Mouse (Mus musculus) monocyte, adult 2 months (primary cell): ENCODE measurements around the gene Xiap.
"Not testable (repeated sequence)": the region's sequence is repeated elsewhere in the genome, so short reads cannot be mapped to it uniquely, and the experiment has no call there.

ENCODE experiments used
- DNase-seq, 2 experiments: peaks; one replicate each; pipeline ENCODE4 v3.0.0; 2022; ENCODE audit warnings: low spot score in 2 of 2, low read depth in 1 of 2

The Xiap gene

DNA sequence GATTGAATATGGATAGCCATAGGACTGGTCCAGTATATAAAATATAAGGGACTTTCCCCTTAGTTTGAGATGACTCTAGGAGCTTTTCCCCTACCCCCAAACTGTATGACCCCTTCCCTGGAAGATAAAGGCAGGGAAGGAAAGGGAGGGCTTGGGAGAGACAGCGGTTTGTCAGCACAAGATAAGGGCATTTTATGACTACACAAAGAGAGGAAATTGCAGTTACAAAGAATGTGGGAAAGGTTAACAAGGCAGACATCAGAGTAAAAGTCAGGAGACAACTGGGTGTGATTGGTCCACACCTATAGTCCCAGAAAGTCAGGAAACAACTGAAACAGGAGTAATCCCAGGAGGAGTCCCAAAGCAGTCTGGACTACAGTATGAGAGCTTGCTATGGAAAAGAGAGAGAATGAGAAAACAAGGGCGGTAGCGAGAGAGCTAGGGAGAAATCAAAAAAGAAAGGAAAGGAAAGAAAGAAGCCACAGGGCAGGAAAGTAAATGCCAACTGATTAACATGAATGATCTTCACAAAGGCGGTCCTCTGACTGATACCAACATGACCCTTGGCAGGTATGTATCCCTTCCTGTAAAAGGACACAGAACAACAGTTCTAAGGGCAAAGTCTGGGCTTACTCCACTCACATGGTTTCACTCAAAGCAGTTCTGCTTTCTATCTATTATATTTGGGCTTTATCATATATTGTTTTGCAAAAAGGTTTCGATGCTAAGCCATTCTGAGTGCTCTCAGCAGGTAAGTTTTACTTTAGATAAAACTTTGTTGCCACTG, at the start of gene Xiap:
Gene Xiap, plus strand, starts transcription at position 398 of the 787 bp plus-strand sequence.
- DNase-seq, result no peak

DNA sequence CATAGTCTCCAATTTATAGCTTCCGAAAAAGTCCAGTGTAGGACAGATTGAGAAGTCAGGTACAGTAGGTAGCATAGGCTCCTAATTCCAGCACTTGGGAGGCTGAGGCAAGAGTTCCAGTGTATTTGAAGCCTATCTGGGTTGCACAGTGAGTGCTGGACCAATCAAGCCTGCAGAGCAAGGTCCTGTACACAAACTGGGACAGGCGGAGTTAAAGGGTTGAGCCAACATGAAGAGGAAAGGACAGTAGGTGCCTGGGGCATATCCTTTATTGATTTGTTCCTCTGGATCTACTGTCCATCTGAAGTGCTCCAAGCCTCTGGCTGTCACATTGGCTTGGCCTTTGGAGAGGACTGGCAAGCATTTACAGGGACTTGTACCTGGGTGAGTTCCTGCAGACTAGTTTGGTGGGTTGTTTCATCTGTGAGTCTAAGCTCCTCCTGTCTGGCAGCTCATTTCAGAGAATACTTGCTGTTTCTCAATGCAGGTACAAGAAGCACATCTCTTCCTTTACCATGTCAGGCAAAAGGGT, 46.7 kb upstream of the Xiap start:
- no peak for DNase-seq

DNA sequence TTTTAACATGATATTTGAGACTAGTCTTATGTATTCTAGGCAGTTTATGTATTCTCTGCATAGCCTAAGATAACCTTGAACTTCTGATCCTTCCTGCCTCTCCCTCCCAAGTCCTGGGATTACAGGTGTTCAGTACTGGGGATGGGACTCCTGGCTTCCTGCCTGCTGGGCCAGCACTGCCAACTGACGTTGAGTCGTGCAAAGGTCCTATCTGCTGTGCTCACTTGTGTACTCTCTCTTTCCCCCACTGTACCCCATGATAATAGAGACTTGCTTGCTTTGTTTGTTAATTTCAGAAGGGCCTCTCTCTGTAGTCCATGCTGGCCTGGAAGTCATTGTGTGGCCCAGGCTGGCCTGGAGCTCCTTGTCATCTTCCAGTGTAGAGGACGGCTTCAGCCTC, 45.7 kb upstream of the Xiap start:
- DNase-seq, result no peak

DNA sequence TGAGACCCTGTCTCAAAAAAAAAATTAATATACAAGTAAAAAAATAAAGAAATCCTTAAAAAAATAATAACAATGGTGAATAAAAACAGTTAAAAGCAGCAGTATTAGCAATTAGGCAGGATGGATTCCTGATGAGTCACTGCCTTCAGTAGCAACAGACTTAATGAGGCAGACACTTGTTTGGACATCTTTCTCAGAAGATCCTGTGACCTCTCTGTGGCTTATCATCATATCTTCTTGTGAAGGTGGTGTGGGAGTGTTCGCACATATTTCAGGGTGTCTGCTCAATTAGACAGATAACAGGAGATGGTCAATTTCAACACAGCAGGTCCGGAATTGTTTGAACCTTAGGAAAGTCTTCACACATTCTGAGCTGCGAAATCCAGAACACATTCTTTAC, 45.0 kb upstream of the Xiap start:
- DNase-seq, result no peak

DNA sequence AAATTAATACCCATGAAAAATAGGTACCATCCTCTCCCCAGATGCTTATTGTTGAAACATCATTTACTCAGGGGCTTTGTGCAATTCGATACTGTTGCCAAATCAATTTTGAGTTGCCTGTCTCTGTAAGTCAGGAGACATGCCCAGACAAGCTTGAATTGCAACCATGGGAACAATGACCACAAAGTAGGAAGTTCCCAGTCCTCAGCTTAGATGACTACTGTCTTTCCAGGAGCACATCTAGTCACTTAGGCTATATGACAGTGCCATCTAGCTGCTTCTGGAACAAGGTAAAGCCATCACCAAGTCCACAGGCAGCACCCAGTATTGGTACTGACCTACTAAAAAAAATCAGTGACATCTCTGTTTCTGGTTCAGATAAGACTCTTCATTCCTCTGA, 41.4 kb upstream of the Xiap start:
- peak in 1 of 2 experiments; percentile 1 for DNase-seq

DNA sequence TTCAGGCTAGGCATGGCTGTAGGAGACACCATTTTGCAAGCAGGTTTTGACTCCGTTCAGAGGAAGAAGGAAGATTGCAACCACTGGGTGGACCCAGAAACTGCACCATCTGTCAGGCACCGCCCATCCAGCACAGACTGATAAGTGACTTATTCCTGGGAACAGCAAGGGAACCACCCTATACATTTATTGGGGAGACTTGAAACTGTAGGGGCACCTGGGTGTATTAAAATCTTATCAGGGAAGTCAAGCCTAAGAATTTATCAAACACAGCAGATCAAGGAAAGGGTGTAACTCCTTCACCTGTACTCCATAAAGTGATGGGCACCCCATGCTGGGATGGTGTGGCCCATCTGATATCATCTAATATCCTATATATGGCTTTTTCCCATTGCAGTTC, 40.0 kb upstream of the Xiap start:
- no peak for DNase-seq

DNA sequence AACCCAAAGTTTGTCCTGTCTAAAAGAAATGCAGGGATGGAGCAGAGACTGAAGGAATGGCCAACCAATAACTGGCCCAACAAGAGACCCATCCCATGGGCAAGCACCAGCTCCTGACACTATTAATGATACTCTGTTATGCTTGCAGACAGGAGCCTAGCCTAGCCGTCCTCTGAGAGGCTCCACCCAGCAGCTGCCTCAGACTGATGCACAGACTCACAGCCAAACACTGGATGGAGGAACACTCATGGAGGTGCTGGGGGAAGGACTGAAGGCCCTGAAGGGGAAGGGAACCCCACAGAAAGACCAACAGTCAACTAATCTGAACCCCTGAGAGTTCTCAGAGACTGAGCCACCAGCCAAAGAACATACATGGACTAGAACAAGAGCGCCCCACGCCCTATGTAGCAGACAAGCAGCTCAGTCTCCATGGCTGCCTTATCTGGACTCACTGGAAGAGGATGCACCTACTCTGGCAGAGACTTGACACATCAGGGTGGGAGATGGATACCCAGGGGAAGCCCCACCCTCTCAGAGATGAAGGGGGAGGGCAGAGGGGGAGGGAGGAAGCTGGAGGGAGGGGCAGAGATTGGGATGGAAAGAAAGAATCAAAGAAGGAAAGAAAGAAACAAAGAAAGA, 33.6 kb upstream of the Xiap start:
- not testable (repeated sequence) for DNase-seq

DNA sequence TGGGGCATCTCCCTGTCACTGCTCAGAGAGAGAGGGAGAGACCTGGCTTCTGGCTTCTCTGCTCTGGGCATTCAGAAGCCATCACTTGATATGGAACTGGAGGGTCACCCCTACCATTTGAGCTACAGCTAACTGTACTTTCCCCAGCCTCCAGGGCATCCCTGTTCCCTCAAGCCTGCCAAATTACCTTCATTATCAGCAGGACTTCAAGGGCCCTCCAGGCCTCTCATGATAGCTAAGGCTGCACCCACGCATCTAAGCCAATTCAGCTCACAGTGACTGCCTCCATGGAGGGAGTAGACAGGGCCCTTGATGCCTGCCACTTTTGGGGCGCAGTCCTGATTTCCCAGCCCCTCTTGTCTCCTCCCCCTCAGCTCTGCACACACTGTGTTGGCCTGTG, 32.5 kb upstream of the Xiap start:
- DNase-seq, result not testable (repeated sequence)

DNA sequence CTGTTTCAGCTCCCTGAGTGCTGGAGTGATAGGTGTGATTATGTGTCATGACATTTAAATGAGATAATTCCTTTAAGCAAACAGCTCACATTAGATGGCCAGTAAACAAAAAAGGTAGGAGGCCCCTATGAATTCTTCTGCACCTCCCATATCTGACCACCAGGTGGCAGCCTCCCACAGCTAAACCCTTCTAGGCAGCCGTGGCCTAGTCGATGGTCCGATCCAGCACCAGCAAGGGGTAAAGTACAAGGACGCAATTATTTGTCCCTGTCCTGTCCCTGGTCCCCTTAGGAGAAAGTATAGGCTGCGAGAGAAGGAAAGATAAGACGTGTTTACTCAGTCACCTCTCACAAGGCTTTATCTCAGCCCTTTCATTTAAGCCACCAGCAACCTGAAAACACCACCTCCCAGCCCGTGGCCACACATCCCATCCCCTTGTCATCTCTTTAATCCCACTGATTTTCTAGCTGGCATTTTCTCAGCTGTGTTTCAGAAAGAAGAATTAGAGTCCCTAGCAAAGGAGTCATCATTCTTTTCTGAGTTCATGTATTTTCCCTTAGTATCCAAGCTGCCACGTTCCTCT, 26.3 kb upstream of the Xiap start:
- peak; percentile 19 to 52 for DNase-seq

DNA sequence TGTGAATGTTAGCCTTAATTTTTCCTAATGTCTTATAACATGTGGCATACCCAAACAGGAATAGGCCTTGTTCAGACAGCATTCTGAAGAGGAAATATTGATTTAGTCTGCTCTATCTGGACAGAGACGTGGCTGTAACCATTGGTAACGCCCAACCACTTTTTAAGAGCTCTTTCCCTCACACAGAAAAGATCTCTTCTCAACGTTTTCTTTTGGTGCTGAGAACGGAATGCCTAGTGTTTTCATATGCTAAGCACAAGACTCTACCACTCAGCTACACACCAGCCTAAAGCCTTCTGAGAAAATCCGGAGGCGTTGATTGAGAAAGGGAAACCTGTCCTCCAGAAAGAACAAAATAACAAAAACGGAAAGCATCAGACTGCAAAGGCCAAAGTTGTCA, 25.6 kb upstream of the Xiap start:
- no peak for DNase-seq

DNA sequence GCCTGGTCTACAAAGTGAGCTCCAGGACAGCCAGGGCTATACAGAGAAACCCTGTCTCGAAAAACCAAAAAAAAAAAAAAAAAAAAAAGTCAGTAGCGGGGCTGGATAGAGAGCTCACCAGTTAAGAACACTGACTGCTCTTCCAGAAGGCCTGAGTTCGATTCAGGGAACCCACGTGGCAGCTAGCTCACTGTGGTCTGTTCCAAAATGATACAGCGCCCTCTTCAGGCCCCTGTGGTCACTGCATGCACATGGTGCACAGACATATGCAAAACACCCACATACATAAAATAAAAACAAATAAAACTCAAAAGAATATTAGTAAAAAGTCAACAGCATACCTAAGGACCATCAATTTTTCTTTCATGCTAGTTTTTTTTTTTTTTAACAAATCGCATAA, 20.0 kb upstream of the Xiap start:
- DNase-seq, result no peak

DNA sequence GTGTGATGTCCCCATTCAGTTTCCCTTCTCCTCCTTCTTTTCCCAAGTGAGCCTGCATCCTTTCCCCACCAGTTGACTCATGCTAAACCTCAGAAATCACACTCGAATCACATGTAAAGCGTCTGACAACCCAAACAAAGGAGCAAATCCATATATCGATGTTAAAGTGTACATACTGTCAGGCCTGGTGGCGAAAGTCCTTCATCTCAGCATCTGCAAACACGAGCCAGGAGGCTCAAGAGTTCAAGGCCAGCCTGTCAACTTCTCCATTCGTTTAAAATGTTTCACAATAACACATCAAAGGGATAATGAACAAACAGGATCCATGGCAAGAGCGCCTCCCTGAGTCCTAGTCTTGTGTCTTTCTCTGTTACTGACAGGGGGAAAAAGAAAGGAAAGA, 14.5 kb upstream of the Xiap start:
- no peak for DNase-seq

DNA sequence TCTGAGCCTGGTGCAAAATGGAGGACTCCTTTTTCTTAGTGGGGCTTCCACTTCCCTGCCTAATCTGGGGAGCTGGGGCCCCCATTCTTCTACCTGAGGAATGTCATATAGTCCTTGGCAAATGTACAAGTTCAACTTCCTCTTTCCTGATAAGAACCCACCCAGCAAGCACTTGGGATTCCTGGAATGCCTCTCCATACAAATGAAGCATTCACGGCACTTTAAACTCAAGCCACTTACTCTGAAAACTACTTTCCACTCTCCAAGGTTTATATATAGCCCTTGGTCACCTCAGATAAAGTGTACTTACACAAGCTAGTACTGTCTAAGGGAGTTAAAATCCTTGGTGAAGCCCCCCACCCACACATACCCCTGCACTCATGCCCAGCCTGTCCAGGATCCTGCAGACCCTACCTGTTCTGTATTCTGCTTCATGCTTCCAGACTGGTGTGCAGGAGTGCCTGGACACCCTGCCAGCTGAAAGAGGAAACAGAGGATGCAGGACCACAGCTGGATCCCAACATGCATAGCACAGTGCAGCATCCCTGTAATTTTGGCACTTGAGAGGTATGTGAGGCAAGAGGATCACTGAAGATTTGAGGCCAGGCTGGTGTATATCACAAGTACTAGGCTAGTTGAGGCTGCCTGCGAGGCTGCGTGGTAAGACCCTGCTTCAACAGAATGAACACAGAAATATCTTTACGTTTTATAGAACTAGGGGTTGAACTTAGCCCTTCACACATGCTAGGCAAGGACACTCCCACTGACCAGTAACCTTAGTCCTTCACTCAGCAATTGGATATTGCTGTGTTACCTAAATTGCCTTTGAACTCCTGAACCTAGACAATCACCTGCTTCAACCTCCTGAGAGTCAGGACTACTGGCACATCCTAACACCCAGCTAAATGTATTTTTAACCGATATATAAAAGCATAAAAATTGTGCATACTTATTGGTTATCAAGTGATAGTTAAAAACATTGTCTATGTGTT, 8.5 kb upstream of the Xiap start:
- no peak for DNase-seq

DNA sequence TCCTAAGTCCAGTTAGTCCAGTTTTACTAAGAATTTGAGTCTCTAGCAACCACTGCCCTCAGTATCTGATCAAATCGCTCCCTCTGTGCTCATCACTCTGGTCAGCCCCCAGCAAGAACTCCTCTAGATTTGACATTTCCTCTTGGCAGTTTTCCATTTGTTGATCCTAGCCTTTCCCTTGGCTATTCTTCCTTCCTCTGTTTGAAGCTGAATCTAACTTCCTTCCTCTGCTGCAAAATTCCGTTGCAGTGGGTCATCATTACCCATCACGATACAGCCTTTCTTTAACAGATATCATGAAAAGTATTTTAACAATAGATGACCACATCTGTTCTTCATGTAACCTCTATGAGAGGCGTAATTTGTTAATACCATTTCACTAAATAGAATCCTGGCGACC, 2.5 kb upstream of the Xiap start:
- DNase-seq, result no peak

DNA sequence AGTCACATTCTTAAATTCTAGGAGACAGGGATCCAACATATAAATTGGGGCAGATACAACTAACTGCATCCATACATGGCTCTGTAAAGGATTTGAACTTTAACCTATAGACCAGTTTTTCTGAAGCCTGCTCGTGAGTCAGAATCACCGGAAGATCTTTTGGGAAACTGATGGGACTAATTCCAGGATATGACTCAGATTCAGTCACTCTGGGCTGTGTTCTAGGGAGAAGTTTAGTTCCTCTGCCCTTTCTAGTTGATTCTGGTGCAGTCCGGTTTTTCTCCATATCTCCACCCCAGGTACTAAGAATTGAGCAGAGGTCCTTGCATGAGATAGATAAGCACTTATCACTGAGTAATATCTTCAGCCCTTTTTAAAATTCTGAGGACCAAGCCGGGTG, 1.6 kb upstream of the Xiap start:
- DNase-seq, result no peak

DNA sequence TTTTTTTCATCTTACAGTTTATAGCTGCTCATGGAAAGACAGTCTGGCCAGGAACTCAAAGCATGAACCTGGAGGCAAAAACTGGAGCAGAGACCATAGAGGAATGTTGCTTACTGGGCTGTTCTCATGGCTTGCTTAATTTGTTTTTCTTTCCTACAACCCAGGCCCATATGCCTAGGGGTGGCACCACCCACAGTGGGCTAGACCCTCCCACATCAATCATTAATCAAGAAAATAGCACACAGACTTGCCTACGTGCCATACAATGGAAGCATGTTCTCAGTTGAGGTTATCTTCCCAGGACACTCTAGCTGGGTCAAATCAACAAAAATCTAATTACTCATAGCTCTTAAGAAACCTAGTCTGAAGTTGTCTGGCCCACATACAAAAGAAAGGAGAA, 4.1 kb downstream of the Xiap start:
- DNase-seq, result no peak

DNA sequence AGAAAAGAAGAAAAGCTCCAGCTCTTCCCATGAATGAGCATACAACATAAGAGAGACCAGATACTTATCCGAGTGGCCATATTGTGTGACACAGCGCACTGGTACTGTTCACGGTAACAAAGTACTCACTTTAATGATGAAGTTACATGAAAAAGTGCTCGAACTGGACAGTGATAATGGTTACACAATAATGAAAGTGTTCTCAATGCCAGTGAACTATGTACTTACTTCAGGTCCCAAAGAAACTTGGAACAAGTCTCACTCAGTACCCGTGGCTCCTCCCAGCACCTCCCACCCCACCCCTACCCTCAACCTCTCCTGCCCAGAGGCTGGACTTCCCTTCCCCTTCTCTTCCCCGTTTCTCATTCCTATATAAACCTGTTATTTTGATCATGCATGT, 5.6 kb downstream of the Xiap start:
- DNase-seq, result no peak

DNA sequence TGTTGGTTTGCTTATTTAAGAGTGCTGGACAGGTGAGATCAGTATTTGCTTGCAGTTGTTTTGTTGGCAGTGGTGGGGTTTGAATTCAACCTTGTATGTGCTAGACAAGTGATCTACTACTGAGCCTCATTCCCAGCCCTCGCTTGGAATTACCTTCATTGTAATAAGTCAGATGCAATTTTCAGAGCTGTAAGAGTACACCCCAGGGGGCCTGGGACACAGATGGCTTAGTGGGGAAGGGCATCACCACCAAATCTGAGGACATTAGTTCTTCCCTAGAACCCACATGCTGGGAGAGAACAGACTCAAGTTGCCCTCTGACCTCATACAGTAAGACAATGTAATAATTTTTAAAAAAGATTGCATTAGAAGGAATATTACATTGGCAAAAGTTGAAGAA, 7.3 kb downstream of the Xiap start:
- DNase-seq, result no peak

DNA sequence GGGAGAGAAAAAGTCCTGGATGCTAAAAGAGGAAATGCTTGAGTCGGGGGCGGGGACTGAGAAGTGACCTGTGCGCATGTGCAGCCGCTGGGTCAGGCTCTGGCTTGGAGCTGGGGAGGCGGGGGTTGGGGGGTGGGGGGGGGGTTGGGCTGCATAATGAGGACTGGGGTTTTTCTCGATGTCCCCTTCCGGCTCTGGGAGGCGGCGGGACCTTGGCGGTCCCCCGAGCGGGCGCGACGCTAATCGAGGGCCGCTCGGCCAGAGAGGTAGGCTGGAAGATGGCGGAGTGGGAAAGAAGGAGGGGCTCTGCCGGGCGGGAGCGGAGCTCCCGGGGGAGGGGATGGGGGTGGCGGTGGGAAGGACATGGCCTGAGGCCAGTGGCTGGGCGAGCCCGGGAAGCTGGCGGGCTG, 8.3 kb downstream of the Xiap start:
- DNase-seq, result peak; percentile 1 to 57

DNA sequence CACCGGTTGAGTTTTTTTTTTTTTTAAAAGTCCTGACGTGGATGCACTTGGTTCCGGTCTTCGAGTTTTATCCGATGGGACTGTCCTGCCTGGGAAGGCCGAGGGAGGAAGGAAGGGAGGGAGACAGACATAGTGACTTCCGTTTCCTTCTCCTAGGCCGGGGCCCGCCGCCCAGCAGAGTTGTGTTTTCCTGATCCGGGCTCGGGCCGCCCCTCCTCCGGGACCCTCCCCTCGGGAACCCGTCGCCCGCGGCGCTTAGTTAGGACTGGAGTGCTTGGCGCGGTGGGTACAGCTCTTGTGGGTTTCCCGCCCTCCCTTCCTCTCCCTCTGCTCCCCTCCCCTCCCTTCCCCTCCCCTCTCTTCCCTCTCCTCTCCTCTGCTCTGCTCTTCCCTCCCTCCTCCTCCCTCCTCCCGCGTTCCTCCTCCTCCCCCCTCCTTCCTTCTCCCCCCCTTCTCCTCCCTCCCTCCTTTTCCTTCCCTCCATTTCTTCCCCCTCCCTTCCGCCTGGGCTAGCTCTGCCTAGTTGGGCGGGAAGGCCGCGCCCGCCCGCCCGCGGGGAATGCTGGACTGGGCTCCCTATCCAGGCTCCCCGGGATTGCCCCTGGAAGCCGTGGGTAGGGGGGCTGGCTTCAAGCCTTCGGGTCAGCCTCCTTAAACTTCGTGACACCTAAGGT, 8.9 kb downstream of the Xiap start:
- DNase-seq, result peak; percentile 31 to 64

DNA sequence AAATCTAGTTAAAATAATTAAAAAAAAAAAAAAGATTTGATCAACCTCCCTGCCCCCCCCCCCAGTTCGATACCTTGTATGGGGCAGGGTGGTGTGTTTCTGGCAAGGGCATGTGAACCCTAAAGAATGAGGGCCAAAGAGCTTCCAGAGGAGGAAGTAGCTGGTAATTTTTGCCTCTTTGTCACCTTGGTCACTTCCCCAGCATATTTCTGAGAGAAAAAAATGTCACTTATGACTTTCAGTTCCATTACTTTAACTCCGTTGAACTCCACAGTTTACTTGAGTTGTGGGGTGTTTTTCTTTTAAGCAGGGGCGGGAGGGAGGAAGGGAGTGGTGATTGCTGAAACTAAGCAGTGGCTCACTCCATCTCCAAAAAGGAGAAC, 9.4 kb downstream of the Xiap start:
- peak; percentile 9 to 15 for DNase-seq
